Mouse (Mus musculus) stomach, embryonic 16.5 days (tissue): Measurements from ENCODE around the gene Alox12. TPM values are rescaled to one million over a fixed set of nuclear protein-coding genes. Genes with fewer than 3 reads are reported as not detected.

ENCODE experiments used
- ATAC-seq: fragments of 200-750 bp; cut with Nextera tagmentation; 2 replicates; pipeline ENCODE4 v1.8.0; 2017; ENCODE audit warnings: moderate number of reproducible peaks, moderate TSS enrichment; ENCODE audit not compliant: insufficient read depth, low FRiP score
- H3K27ac ChIP-seq: fragments of 300-500 bp; sonication (generic); 2 replicates; pipeline ENCODE4 v1.5.1; 2014; ENCODE audit warnings: low read length
- H3K27me3 ChIP-seq: fragments of 300-500 bp; sonication (generic); 2 replicates; pipeline ENCODE4 v1.6.1; 2014; ENCODE audit warnings: low read length, control low read depth, mixed read lengths; ENCODE audit not compliant: control insufficient read depth, insufficient read depth
- H3K36me3 ChIP-seq: fragments of 300-500 bp; sonication (generic); 2 replicates; pipeline ENCODE4 v1.6.1; 2014; ENCODE audit warnings: low read length; ENCODE audit not compliant: control insufficient read depth, insufficient read depth
- H3K4me1 ChIP-seq: fragments of 300-500 bp; sonication (generic); 2 replicates; pipeline ENCODE4 v1.6.1; 2014; ENCODE audit warnings: low read length, control low read depth, mixed read lengths; ENCODE audit not compliant: control insufficient read depth, insufficient read depth
- H3K4me2 ChIP-seq: fragments of 300-500 bp; sonication (generic); 2 replicates; pipeline ENCODE4 v1.6.1; 2014; ENCODE audit warnings: low read depth, low read length, mixed read lengths
- H3K4me3 ChIP-seq: fragments of 300-500 bp; sonication (generic); replicated peaks from 2 replicates; pipeline ENCODE4 v1.5.1; 2014; ENCODE audit warnings: mild to moderate bottlenecking, low read length
- H3K9ac ChIP-seq: fragments of 300-500 bp; sonication (generic); 2 replicates; pipeline ENCODE4 v1.6.1; 2014; ENCODE audit warnings: low read length
- H3K9me3 ChIP-seq: fragments of 300-500 bp; sonication (generic); replicated peaks from 2 replicates; pipeline ENCODE4 v1.6.1; 2016; ENCODE audit warnings: low read length, control low read depth; ENCODE audit not compliant: control insufficient read depth
- WGBS: fragments of 180-500 bp; shearing (Covaris S2); extraction: QIAGEN DNeasy Blood & Tissue Kit; methylation state at CpG from one replicate; pipeline ENCODE4 v1.1.7; 2014; 5-methylcytosine and 5-hydroxymethylcytosine counted together
- polyA plus RNA-seq: library from polyadenylated mRNA; unstranded; fragments of >200 nt; fragmentation: Nextera tagmentation; extraction: Ambion mirVana; gene quantifications from 2 replicates; pipeline ENCODE4 v1.2.1, GENCODE M21; 2015

The Alox12 gene
- polyA plus RNA-seq, 1 experiment from 2014 or later: 17.8 TPM

DNA sequence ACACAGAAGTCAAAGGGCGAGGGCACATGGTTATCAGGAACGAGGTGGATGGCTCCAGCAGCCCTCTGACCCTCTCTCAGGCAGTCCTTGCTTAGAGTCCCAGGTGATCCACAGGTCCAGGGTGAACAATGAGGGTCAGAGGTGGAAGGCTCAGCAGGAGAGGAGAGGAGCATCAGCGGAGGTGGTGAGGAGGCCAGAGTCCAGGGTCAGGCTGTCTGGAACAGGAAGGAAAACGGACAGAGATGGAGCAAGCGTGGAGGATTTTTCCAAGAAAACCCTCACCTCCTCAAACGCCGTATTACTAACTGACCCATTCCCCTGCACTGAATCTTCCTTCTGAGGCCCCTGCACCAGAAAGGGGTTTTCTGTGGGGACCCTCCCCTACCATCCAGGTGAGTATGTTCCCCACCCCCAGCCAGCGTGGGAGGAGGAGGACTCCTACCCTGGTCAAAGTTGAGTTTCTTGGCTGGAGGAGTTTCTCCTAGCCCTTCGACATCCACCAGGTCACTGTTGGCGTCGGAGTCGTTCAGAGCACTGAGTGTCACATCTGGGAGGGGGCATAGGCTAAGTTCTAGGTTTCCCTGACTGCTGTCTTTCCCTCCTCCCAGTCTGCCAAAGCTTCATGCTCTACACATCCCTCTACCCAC lies 19.8 kb downstream of the Alox12 start:
- Histone ChIP-seq H3K4me1 (peaks cover 19% of the 10 kb centered on the region), H3K4me2 (no peak overlapping the region), H3K9ac (no peak overlapping the region), H3K4me3 (no peak overlapping the region), H3K9me3 (no peaks in the 10 kb centered on the region), H3K27ac (no peak overlapping the region), H3K27me3 (no peaks in the 10 kb centered on the region), H3K36me3 (no peaks in the 10 kb centered on the region)
- ATAC-seq: no peak
- 92% methylated on average over 12 of the region's 12 CpGs for WGBS

DNA sequence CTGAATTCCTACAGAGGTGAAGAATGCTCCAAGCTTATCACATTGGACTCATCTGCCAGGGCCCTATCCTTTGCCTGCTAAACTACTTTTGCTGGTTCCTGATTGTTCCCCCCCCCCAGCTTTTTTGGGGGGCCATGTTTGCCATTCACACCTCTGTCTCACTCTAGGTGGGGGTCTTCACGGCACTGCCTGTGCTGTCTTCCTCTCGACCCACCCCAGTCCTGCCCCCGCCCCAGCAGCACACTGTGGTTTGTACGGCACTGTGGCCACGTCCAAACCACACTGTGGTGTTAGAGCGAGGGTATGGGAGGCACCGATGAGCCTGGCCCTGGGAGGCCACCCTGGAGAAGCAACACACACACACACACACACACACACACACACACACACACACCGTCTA lies 20.7 kb downstream of the Alox12 start:
- no peak for ATAC-seq
- H3K9me3 ChIP-seq: no peaks in the 10 kb centered on the region
- H3K36me3 ChIP-seq: no peaks in the 10 kb centered on the region
- peaks cover 16% of the 10 kb centered on the region for H3K4me1 ChIP-seq
- no peak overlapping the region for H3K9ac ChIP-seq
- 80% methylated on average over 8 of the region's 8 CpGs for WGBS
- H3K4me3 ChIP-seq: no peak overlapping the region
- H3K27ac ChIP-seq: no peak overlapping the region
- H3K4me2 ChIP-seq: no peak overlapping the region
- H3K27me3 ChIP-seq: 0 out of 2 replicates have a peak, but pooled peaks cover 4% of the 10 kb centered on the region

DNA sequence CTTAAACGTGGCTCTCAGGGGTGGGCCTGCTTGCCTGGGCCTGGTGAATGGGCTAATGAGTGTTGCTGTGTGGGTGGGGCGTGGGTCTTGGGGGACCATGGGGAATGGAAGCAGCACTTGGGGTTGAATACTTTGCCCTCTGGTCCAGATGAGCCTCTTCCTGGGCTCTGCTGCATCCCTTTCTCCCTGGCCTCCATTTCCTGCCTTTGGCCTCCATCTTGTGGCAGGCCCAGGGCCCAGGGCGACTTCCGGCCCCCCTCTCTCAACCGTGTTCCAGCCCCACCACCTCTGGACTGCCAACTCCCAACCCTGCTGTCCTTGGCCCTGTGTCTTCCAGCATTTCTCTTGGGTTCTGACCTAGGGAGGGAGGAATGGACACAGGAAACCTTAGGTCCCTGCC lies 21.1 kb downstream of the Alox12 start:
- no peak for ATAC-seq
- Histone ChIP-seq H3K4me2 (no peak overlapping the region; the same call in 1 of the 2 replicates), H3K4me3 (no peak overlapping the region), H3K27me3 (0 out of 2 replicates have a peak, but pooled peaks cover 6% of the 10 kb centered on the region), H3K4me1 (peaks cover 16% of the 10 kb centered on the region), H3K27ac (no peak overlapping the region), H3K9me3 (no peaks in the 10 kb centered on the region), H3K36me3 (no peaks in the 10 kb centered on the region), H3K9ac (no peak overlapping the region)
- 58% methylated on average over 5 of the region's 5 CpGs for WGBS

DNA sequence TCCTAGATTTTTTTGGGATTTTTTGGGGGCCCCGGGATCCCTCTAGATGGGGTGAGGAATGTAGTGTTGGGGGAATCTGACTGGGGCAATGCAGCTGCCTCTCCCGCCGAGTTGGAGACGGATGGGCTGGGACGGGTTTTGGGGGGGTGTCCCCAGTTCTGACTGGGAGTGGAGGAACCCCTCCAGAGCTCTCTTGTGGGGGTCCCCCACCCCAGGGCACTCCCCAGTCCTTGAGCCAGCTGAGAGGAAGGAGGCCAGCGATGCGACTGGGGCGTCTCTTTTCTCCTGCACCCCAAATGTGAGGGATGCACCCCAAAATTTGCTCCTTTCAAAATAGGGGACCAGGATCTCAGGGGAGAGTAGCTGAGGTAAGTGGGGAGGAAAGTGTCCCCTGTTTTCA lies 22.1 kb downstream of the Alox12 start:
- Histone ChIP-seq H3K4me2 (peak overlapping the region; percentile 63), H3K36me3 (no peaks in the 10 kb centered on the region), H3K9ac (peak overlapping the region; percentile 79), H3K4me3 (peak overlapping the region; percentile 48), H3K4me1 (peaks cover 17% of the 10 kb centered on the region; the same call in 1 of the 2 replicates), H3K27me3 (peaks cover 8% of the 10 kb centered on the region; the same call in 1 of the 2 replicates), H3K27ac (0 out of 2 replicates have a peak overlapping the region, but pooled peaks have one; percentile 8), H3K9me3 (no peaks in the 10 kb centered on the region)
- 29% methylated on average over 8 of the region's 8 CpGs for WGBS
- ATAC-seq: no peak

DNA sequence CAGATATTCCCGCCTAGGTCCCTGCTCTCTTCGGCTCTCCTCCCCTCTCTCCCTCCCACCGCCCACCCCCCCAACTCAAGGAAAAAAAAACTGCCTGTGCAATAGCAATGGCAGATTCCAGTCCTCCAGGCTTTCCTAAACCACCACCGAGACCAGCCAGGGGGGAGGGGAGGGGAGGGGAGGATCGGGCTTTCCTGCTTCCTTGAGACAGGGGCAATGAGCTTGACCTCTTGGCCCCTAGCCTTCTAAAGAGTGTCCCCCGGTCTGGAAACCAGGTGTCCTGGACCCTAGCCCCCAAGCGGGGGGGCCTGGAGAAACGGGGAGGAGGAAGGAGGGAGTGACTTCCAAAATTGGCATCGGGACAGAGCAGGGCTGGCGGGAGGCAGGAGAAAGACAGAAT lies 22.6 kb downstream of the Alox12 start:
- Histone ChIP-seq H3K27ac (peak overlapping the region; percentile 13; the same call in 1 of the 2 replicates), H3K9me3 (no peaks in the 10 kb centered on the region), H3K4me1 (peaks cover 18% of the 10 kb centered on the region; the same call in 1 of the 2 replicates), H3K4me2 (peak overlapping the region; percentile 63), H3K36me3 (no peaks in the 10 kb centered on the region), H3K4me3 (peak overlapping the region; percentile 48), H3K9ac (peak overlapping the region; percentile 79), H3K27me3 (peaks cover 11% of the 10 kb centered on the region; the same call in 1 of the 2 replicates)
- WGBS: 7% methylated on average over 9 of the region's 10 CpGs
- ATAC-seq: no peak

DNA sequence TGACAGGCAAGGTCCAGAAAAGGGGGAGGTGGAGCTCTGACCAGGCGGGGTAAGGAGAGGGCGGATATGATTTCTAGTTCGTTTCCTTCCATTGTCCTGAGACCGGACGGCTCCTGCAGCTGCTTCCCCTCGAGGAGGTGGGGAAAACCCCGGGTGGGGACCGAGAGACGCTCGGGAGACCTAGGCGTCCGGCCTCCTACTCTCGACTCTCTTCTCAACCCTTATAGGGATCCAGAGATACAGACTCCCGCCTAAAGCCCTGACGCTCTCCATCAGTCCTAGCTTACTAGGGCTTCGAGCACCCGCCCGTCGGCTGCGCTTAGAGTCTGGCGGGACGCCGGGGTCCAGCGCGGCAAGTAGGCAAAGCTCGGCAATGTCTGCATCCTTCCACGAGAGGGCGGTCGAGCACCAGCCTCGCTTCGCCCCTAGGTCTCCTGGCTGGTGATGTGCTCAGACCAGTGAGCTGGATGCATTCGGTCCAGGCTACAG lies 24.9 kb downstream of the Alox12 start:
- peak overlapping the region; percentile 55 for H3K4me2 ChIP-seq
- no peaks in the 10 kb centered on the region for H3K36me3 ChIP-seq
- WGBS: under 1% methylated on average over 32 of the region's 32 CpGs
- peaks cover 19% of the 10 kb centered on the region; the same call in 1 of the 2 replicates for H3K27me3 ChIP-seq
- H3K27ac ChIP-seq: peak overlapping the region; percentile 62
- H3K9ac ChIP-seq: peak overlapping the region; percentile 60; the same call in 1 of the 2 replicates
- peak; percentile 70 for ATAC-seq
- H3K4me3 ChIP-seq: peak overlapping the region; percentile 45
- peaks cover 21% of the 10 kb centered on the region; the same call in 1 of the 2 replicates for H3K4me1 ChIP-seq
- H3K9me3 ChIP-seq: no peaks in the 10 kb centered on the region

DNA sequence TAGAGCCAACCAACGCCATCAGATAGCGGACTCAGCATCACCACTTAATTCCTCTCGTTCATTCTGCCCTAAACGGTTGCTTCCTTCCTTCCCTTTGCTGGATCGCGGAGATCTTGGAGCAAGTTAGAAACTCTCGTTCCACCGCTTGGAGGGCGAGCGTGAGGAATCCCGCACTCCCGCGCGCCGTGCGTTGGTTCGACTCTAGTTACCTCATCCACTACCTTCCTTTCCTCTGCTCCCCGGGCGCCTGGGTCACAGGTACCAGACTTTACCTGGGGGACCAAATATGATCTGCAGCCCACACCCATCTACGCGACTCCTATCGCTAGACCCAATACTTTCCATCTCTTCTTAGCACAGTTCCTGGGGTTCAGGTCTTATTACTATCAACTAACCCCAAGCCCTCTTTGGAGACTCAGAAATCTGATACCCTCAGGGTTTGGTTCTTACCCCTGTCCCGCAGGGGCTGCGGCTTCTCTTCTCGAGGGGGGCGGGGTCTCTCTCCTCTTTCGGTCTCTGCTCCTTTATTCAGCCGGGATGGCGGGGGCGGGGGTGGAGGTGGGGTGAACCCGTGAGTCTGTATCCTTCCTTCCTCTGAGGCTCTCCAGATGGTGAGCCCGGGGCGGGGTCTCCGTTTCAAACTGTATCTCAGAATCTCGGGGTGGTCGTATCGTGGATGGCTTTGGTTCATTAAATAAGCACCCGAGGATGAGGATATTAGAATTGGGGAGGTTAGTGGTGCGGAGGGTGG lies 25.7 kb downstream of the Alox12 start, which contains the start of gene Bcl6b:
Bcl6b (minus strand) TSS at position 539 of the 751 bp plus-strand sequence.
- ATAC-seq: no peak
- Histone ChIP-seq H3K27me3 (peaks cover 19% of the 10 kb centered on the region; the same call in 1 of the 2 replicates), H3K9me3 (no peaks in the 10 kb centered on the region), H3K27ac (peak within 1 kb of the TSS; percentile 62), H3K36me3 (no peaks in the 10 kb centered on the region), H3K4me2 (peak within 1 kb of the TSS; percentile 55), H3K4me3 (peak within 1 kb of the TSS; percentile 45), H3K4me1 (peaks cover 21% of the 10 kb centered on the region; the same call in 1 of the 2 replicates), H3K9ac (peak within 1 kb of the TSS; percentile 60)
- 3% methylated on average over 39 of the region's 39 CpGs for WGBS

DNA sequence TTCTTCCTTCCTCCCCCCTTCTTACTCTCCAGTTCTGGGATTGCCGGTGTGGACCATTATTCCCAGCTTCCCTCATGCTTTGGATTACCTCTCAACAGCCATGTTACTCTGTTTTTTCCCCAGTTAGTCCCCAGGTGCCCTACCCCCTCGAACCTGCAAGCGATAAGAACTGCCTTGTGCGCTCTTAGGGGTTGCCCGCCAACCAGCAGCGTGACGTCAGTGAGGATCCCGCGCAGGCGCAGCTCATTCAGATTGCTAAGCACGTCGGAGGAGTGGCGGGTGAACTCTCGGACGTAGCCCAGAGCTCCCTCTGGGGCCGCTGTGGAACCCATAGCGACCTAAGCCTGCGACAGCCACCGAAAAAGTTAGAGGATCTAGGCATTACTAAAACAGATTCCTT lies 26.3 kb downstream of the Alox12 start:
- H3K36me3 ChIP-seq: no peaks in the 10 kb centered on the region
- H3K27me3 ChIP-seq: peaks cover 19% of the 10 kb centered on the region; the same call in 1 of the 2 replicates
- peak overlapping the region; percentile 62; the same call in 1 of the 2 replicates for H3K27ac ChIP-seq
- H3K4me2 ChIP-seq: peak overlapping the region; percentile 55
- WGBS: 1% methylated on average over 19 of the region's 19 CpGs
- H3K4me1 ChIP-seq: peaks cover 21% of the 10 kb centered on the region; the same call in 1 of the 2 replicates
- peak; percentile 44; the same call in 1 of the 2 replicates for ATAC-seq
- no peaks in the 10 kb centered on the region for H3K9me3 ChIP-seq
- peak overlapping the region; percentile 54 for H3K9ac ChIP-seq
- H3K4me3 ChIP-seq: peak overlapping the region; percentile 45
